Mouse (Mus musculus) intestine, embryonic 15.5 days (tissue): ENCODE data around the gene Rpl13a. TPM values are rescaled to one million over a fixed set of nuclear protein-coding genes. Genes with fewer than 3 reads are reported as not detected.
"Not testable (repeated sequence)": the region's sequence is repeated elsewhere in the genome, so short reads cannot be mapped to it uniquely, and the experiment has no call there.

Experiments used
- ATAC-seq: fragments of 200-750 bp; cut with Nextera tagmentation; 2 replicates; pipeline ENCODE4 v1.8.0; 2017; ENCODE audit warnings: moderate TSS enrichment, moderate library complexity
- H3K27ac ChIP-seq: fragments of 300-500 bp; sonication (generic); 2 replicates; pipeline ENCODE4 v1.5.1; 2015; ENCODE audit warnings: mild to moderate bottlenecking, inconsistent platforms
- H3K27me3 ChIP-seq: fragments of 300-500 bp; sonication (generic); replicated peaks from 2 replicates; pipeline ENCODE4 v1.6.1; 2015; ENCODE audit warnings: inconsistent platforms
- H3K36me3 ChIP-seq: fragments of 300-500 bp; sonication (generic); 2 replicates; pipeline ENCODE4 v1.6.1; 2015; ENCODE audit warnings: inconsistent platforms
- H3K4me1 ChIP-seq: fragments of 300-500 bp; sonication (generic); replicated peaks from 2 replicates; pipeline ENCODE4 v1.6.1; 2015; ENCODE audit warnings: inconsistent platforms
- H3K4me2 ChIP-seq: fragments of 300-500 bp; sonication (generic); replicated peaks from 2 replicates; pipeline ENCODE4 v1.6.1; 2015; ENCODE audit warnings: mild to moderate bottlenecking, inconsistent platforms
- H3K4me3 ChIP-seq: fragments of 300-500 bp; sonication (generic); replicated peaks from 2 replicates; pipeline ENCODE4 v1.5.1; 2015; ENCODE audit warnings: inconsistent platforms
- H3K9ac ChIP-seq: fragments of 300-500 bp; sonication (generic); 2 replicates; pipeline ENCODE4 v1.6.1; 2015; ENCODE audit warnings: inconsistent platforms
- H3K9me3 ChIP-seq: fragments of 300-500 bp; sonication (generic); 2 replicates; pipeline ENCODE4 v1.6.1; 2016; ENCODE audit warnings: inconsistent platforms
- WGBS: fragments of 180-500 bp; shearing (Covaris S2); methylation state at CpG from one replicate; pipeline ENCODE4 v1.1.7; 2015; 5-methylcytosine and 5-hydroxymethylcytosine counted together
- polyA plus RNA-seq: library from polyadenylated mRNA; unstranded; fragments of >200 nt; fragmentation: Nextera tagmentation; extraction: Ambion mirVana; gene quantifications from 2 replicates; pipeline ENCODE4 v1.2.1, GENCODE M21; 2015

Gene Rpl13a
- 1,301 and 1,445 TPM in 2 replicates for polyA plus RNA-seq

DNA sequence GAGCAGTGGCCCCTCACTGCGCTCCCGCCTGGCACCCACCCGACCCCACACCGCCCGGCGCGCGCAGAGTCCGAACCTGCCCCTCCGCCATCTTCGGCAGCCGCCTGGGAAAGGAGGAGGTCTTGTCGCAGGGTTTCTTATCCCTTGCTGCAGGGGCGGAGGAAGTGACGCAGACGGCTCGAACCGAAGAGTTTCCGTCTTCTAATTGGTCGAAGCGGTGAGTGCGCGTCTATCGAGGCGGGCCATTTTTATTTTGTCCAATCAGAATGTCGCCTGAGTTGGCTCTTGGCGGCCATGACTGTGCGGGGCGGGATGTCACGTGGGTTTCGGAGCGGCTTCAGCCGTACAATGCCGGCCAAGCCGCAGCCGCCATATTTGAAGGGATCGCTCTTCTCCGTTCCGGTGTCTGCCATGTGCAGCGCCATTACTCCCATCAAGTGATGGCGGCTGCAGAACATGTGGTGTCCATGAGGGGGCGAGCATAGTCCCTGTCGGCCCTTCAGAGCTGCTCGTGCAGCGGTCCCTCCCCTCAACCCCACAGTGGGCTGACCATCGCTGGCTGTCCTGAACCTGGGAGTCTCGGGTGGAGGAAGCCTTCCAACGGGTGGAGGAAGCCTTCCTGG is at the start of gene Rpl13a:
TSS of gene Rpl13a (minus strand) at position 138 of the 623 bp plus-strand sequence.
- Histone ChIP-seq H3K4me2 (peak within 1 kb of the TSS; percentile 73), H3K36me3 (peaks cover 22% of the 10 kb centered on the region), H3K4me3 (peak within 1 kb of the TSS; percentile 89), H3K27me3 (no peaks in the 10 kb centered on the region), H3K27ac (peak within 1 kb of the TSS; percentile 90), H3K9me3 (no peaks in the 10 kb centered on the region), H3K4me1 (peaks cover 22% of the 10 kb centered on the region), H3K9ac (peak within 1 kb of the TSS; percentile 99)
- under 1% methylated on average over 48 of the region's 48 CpGs for WGBS
- ATAC-seq = peak; percentile 91

GRCm38 (mm10) chr7:45176356-45176755 is 47.8 kb upstream of the Rpl13a start:
- Histone ChIP-seq H3K4me1 (peaks cover 11% of the 10 kb centered on the region), H3K4me2 (peak overlapping the region; percentile 42), H3K27me3 (peaks cover 95% of the 10 kb centered on the region), H3K36me3 (no peaks in the 10 kb centered on the region), H3K27ac (no peak overlapping the region), H3K4me3 (peak overlapping the region; percentile 15; the same call in 1 of the 2 replicates), H3K9ac (no peak overlapping the region), H3K9me3 (no peaks in the 10 kb centered on the region)
- 4% methylated on average over 31 of the region's 31 CpGs for WGBS
- ATAC-seq = no peak

- H3K27ac ChIP-seq = no peak overlapping the region
- ATAC-seq = no peak
- H3K9me3 ChIP-seq = no peaks in the 10 kb centered on the region
- peaks cover 90% of the 10 kb centered on the region for H3K27me3 ChIP-seq
- H3K9ac ChIP-seq = no peak overlapping the region
- peak overlapping the region; percentile 42 for H3K4me2 ChIP-seq
- H3K4me1 ChIP-seq = peaks cover 10% of the 10 kb centered on the region; the same call in 1 of the 2 replicates
- peak overlapping the region; percentile 15; the same call in 1 of the 2 replicates for H3K4me3 ChIP-seq
- no peaks in the 10 kb centered on the region for H3K36me3 ChIP-seq
- WGBS = 4% methylated on average over 23 of the region's 23 CpGs
Observed at GRCm38 (mm10) chr7:45175929-45176328, 47.4 kb upstream of the Rpl13a start.

DNA sequence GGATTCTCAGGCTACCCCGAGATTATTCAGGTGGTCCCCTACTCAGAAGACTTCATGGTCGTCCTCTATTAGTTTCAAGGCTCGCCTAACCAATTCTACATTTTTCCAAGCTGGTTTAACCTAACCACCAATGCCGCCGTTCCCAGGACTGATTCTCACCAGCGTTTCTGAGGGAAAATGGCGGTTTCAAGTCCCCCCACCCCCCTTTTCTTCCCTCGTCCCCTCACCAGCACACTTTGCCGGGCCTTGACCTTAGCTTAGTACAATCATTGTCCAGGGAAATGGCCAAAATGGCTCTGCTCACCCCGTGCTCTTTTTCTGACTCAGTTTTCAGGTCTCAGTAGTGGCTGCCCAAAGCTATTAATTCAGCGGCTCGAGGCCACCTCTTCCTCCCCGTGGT is 46.8 kb upstream of the Rpl13a start:
- 5% methylated on average over 13 of the region's 13 CpGs for WGBS
- Histone ChIP-seq H3K4me3 (no peak overlapping the region), H3K4me2 (no peak overlapping the region), H3K27ac (no peak overlapping the region), H3K36me3 (no peaks in the 10 kb centered on the region), H3K9ac (no peak overlapping the region), H3K9me3 (no peaks in the 10 kb centered on the region), H3K4me1 (peaks cover 10% of the 10 kb centered on the region; the same call in 1 of the 2 replicates), H3K27me3 (peaks cover 89% of the 10 kb centered on the region)
- no peak for ATAC-seq

DNA sequence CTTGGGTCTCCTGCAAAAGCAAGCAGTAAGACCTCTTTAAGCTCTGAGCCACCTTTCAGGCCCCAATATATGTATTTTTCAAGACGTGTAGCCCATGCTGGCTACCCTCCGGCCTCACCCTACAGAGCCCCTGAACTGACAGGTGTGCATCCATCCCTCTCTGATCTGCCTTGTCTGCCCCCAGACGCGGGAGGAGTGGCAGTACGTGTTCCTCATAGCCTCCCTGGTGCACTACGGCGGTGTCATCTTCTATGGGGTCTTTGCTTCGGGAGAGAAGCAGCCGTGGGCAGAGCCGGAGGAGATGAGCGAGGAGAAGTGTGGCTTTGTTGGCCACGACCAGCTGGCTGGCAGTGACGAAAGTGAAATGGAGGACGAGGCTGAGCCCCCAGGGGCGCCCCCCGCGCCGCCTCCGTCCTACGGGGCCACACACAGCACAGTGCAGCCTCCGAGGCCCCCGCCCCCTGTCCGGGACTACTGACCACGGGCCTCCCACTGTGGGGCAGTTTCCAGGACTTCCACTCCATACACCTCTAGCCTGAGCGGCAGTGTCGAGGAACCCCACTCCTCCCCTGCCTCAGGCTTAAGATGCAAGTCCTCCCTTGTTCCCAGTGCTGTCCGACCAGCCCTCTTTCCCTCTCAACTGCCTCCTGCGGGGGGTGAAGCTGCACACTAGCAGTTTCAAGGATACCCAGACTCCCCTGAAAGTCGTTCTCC is 46.2 kb upstream of the Rpl13a start:
- Histone ChIP-seq H3K27ac (no peak overlapping the region), H3K36me3 (no peaks in the 10 kb centered on the region), H3K27me3 (peaks cover 85% of the 10 kb centered on the region), H3K4me3 (peak overlapping the region; percentile 13; the same call in 1 of the 2 replicates), H3K9me3 (0 out of 2 replicates have a peak, but pooled peaks cover under 1% of the 10 kb centered on the region), H3K4me1 (peaks cover 10% of the 10 kb centered on the region; the same call in 1 of the 2 replicates), H3K9ac (no peak overlapping the region), H3K4me2 (peak overlapping the region; percentile 39)
- WGBS = 5% methylated on average over 29 of the region's 29 CpGs
- no peak for ATAC-seq

- H3K9ac ChIP-seq, H3K4me1 ChIP-seq, H3K4me3 ChIP-seq, H3K9me3 ChIP-seq, H3K27ac ChIP-seq, H3K4me2 ChIP-seq, H3K36me3 ChIP-seq, ATAC-seq: not testable (repeated sequence)
- peaks cover 85% of the 10 kb centered on the region for H3K27me3 ChIP-seq
- WGBS = 61% methylated on average over 1 of the region's 1 CpGs
Observed at GRCm38 (mm10) chr7:45173772-45174171, 45.2 kb upstream of the Rpl13a start.

DNA sequence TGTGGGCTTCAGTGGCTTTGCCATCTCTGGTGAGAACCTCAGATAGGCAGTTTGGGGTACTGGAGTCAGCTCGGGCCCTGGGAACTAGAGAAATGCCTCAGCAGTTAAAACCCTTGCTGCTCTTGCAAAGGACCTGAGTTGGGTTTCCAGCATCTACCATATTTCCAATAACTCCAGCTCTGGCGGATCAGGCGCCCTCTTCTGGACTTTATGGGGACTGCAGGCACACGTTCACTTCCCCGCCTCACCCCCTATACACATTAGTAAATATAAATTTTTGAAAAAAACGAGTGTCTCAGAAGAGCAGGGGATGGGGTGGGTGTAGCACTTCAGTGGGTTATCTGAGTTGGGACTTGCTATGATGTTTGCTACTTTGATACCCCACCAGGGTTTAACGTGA is 44.4 kb upstream of the Rpl13a start:
- no peak for ATAC-seq
- no peaks in the 10 kb centered on the region for H3K36me3 ChIP-seq
- H3K4me2 ChIP-seq = no peak overlapping the region
- H3K27ac ChIP-seq = no peak overlapping the region
- H3K4me3 ChIP-seq = no peak overlapping the region
- 54% methylated on average over 7 of the region's 7 CpGs for WGBS
- H3K27me3 ChIP-seq = peaks cover 85% of the 10 kb centered on the region
- H3K4me1 ChIP-seq = peaks cover 10% of the 10 kb centered on the region; the same call in 1 of the 2 replicates
- peaks cover 5% of the 10 kb centered on the region; the same call in 1 of the 2 replicates for H3K9me3 ChIP-seq
- H3K9ac ChIP-seq = no peak overlapping the region

GRCm38 (mm10) chr7:45169495-45169894 is 40.9 kb upstream of the Rpl13a start:
- peaks cover 5% of the 10 kb centered on the region; the same call in 1 of the 2 replicates for H3K9me3 ChIP-seq
- 91% methylated on average over 3 of the region's 3 CpGs for WGBS
- ATAC-seq = no peak
- H3K9ac ChIP-seq = no peak overlapping the region
- H3K27ac ChIP-seq = no peak overlapping the region
- H3K4me3 ChIP-seq = no peak overlapping the region
- H3K36me3 ChIP-seq = no peaks in the 10 kb centered on the region
- H3K4me2 ChIP-seq = no peak overlapping the region
- no peaks in the 10 kb centered on the region for H3K4me1 ChIP-seq
- peaks cover 82% of the 10 kb centered on the region for H3K27me3 ChIP-seq

DNA sequence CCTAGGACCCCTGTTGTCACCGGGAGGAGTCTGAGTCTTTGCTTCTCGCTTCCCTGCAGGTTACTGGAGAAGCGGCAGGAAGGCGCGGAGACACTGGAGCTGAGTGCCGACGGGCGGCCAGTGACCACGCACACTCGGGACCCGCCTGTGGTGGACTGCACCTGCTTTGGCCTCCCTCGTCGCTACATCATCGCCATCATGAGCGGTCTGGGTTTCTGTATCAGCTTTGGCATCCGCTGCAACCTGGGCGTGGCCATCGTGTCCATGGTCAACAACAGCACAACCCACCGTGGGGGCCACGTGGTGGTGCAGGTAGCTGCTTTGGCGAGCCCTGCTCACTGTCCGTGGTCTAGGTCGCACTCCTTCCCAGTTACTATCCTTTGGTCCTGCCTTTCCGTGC is 40.1 kb upstream of the Rpl13a start:
- no peak for ATAC-seq
- H3K27me3 ChIP-seq = peaks cover 83% of the 10 kb centered on the region
- no peak overlapping the region for H3K9ac ChIP-seq
- peaks cover 5% of the 10 kb centered on the region for H3K4me1 ChIP-seq
- no peak overlapping the region for H3K4me3 ChIP-seq
- H3K9me3 ChIP-seq = peaks cover 5% of the 10 kb centered on the region; the same call in 1 of the 2 replicates
- no peak overlapping the region for H3K4me2 ChIP-seq
- WGBS = 8% methylated on average over 24 of the region's 24 CpGs
- no peak overlapping the region for H3K27ac ChIP-seq
- H3K36me3 ChIP-seq = no peaks in the 10 kb centered on the region

GRCm38 (mm10) chr7:45167761-45168445 is 39.3 kb upstream of the Rpl13a start:
- no peak for ATAC-seq

DNA sequence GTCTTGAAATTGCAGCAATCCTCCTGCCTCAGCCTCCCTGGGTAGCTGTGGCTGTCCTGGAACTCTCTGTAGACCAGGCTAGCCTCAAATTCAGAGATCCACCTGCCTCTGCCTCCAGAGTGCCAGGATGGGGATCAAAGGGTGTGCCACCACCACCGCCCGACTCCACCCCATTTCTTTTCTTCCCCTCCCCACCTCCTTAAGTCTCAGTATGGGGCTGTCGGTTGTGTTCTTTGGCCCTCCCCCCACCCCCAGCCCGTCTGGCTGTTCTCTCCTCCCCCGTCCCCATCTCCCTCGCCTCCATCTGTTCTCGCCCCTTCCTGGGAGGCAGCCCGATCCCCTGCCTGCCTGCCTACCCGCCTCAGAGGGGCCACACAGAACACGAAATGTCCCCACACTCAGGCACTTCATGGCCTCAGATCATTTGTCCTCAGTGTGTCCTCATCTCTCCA is 38.4 kb upstream of the Rpl13a start:
- Histone ChIP-seq H3K27ac (no peak overlapping the region), H3K27me3 (peaks cover 85% of the 10 kb centered on the region), H3K9me3 (peaks cover 5% of the 10 kb centered on the region; the same call in 1 of the 2 replicates), H3K4me1 (peaks cover 7% of the 10 kb centered on the region), H3K4me3 (no peak overlapping the region), H3K36me3 (no peaks in the 10 kb centered on the region), H3K9ac (no peak overlapping the region), H3K4me2 (no peak overlapping the region)
- WGBS = 27% methylated on average over 10 of the region's 10 CpGs
- no peak for ATAC-seq

More at GRCm38 (mm10) chr7:45167761-45168445, 39.3 kb upstream of the Rpl13a start:
- H3K4me3 ChIP-seq = no peak overlapping the region
- peaks cover 86% of the 10 kb centered on the region for H3K27me3 ChIP-seq
- H3K36me3 ChIP-seq = no peaks in the 10 kb centered on the region
- H3K4me1 ChIP-seq = peaks cover 7% of the 10 kb centered on the region
- H3K9ac ChIP-seq = no peak overlapping the region
- no peak overlapping the region for H3K4me2 ChIP-seq
- peaks cover 5% of the 10 kb centered on the region; the same call in 1 of the 2 replicates for H3K9me3 ChIP-seq
- 4% methylated on average over 19 of the region's 19 CpGs for WGBS
- H3K27ac ChIP-seq = no peak overlapping the region

DNA sequence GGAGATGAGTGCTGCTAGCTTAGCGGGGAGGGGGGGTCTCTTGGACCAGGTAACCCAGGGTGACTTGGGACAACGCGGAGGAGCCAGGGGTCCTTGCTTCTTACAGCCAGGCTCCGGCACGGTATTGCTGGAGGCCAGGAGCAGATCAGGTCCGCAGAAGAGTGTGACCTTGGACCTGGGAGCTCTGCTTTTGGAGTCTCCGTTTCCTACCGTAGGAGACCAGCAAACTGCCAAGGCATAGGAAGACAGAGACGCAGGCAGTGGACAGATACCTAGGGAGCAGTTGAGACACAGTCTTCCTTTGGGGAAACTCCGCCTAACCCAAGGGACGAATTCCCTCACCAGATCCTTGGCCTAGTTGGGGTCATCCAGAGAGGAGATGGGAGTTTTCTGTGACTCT is 37.1 kb upstream of the Rpl13a start:
- H3K27ac ChIP-seq = no peak overlapping the region
- no peaks in the 10 kb centered on the region; the same call in 1 of the 2 replicates for H3K36me3 ChIP-seq
- H3K4me3 ChIP-seq = no peak overlapping the region
- H3K9me3 ChIP-seq = peaks cover 5% of the 10 kb centered on the region; the same call in 1 of the 2 replicates
- WGBS = 51% methylated on average over 11 of the region's 11 CpGs
- peaks cover 76% of the 10 kb centered on the region for H3K27me3 ChIP-seq
- H3K4me2 ChIP-seq = no peak overlapping the region
- no peak overlapping the region for H3K9ac ChIP-seq
- no peak for ATAC-seq
- peaks cover 7% of the 10 kb centered on the region for H3K4me1 ChIP-seq
